Mouse (Mus musculus) midbrain, embryonic 16.5 days (tissue): ENCODE results near the gene Aadacl4. TPM values are rescaled to one million over a fixed set of nuclear protein-coding genes. Genes with fewer than 3 reads are reported as not detected.
"Not testable (repeated sequence)": the region's sequence is repeated elsewhere in the genome, so short reads cannot be mapped to it uniquely, and the experiment has no call there.

Source experiments
- ATAC-seq: fragments of 200-750 bp; cut with Nextera tagmentation; 2 replicates; pipeline ENCODE4 v1.8.0; 2017; ENCODE audit warnings: moderate TSS enrichment
- H3K27ac ChIP-seq: fragments of 300-500 bp; sonication (generic); 2 replicates; pipeline ENCODE4 v1.5.1; 2014; ENCODE audit warnings: mild to moderate bottlenecking, low read length, mixed read lengths
- H3K27me3 ChIP-seq: fragments of 300-500 bp; sonication (generic); 2 replicates; pipeline ENCODE4 v1.6.1; 2014; ENCODE audit warnings: low read depth, low read length, mixed read lengths; ENCODE audit not compliant: control insufficient read depth, insufficient read depth
- H3K36me3 ChIP-seq: fragments of 300-500 bp; sonication (generic); 2 replicates; pipeline ENCODE4 v1.6.1; 2014; ENCODE audit warnings: mild to moderate bottlenecking, low read length, moderate library complexity, mixed read lengths; ENCODE audit not compliant: control insufficient read depth, insufficient read depth
- H3K4me1 ChIP-seq: fragments of 300-500 bp; sonication (generic); 2 replicates; pipeline ENCODE4 v1.6.1; 2014; ENCODE audit warnings: mild to moderate bottlenecking, low read length, mixed read lengths; ENCODE audit not compliant: control insufficient read depth, insufficient read depth
- H3K4me2 ChIP-seq: fragments of 300-500 bp; sonication (generic); 2 replicates; pipeline ENCODE4 v1.6.1; 2014; ENCODE audit warnings: mild to moderate bottlenecking, low read length, mixed read lengths
- H3K4me3 ChIP-seq: fragments of 300-500 bp; sonication (generic); 2 replicates; pipeline ENCODE4 v1.5.1; 2014; ENCODE audit warnings: low read depth, mild to moderate bottlenecking, low read length, moderate library complexity, mixed read lengths
- H3K9ac ChIP-seq: fragments of 300-500 bp; sonication (generic); 2 replicates; pipeline ENCODE4 v1.6.1; 2014; ENCODE audit warnings: low read depth, low read length, mixed read lengths
- H3K9me3 ChIP-seq: fragments of 300-500 bp; sonication (generic); replicated peaks from 2 replicates; pipeline ENCODE4 v1.6.1; 2014; ENCODE audit warnings: mild to moderate bottlenecking, low read length, mixed read lengths; ENCODE audit not compliant: control insufficient read depth, poor library complexity, severe bottlenecking
- WGBS: fragments of 180-500 bp; shearing (Covaris S2); extraction: QIAGEN DNeasy Blood & Tissue Kit; methylation state at CpG from one replicate; pipeline ENCODE4 v1.1.7; 2014; 5-methylcytosine and 5-hydroxymethylcytosine counted together
- polyA plus RNA-seq: library from polyadenylated mRNA; unstranded; fragments of >200 nt; fragmentation: Nextera tagmentation; extraction: Ambion mirVana; gene quantifications from 2 replicates; pipeline ENCODE4 v1.2.1, GENCODE M21; 2015

The Aadacl4 gene
- polyA plus RNA-seq: not detected in 2 replicates

- Histone ChIP-seq H3K4me1 (no peaks in the 10 kb centered on the region), H3K27ac (no peak within 1 kb of the TSS), H3K4me3 (no peak within 1 kb of the TSS), H3K27me3 (no peaks in the 10 kb centered on the region), H3K36me3 (no peaks in the 10 kb centered on the region), H3K9me3 (peaks cover 35% of the 10 kb centered on the region), H3K9ac (no peak within 1 kb of the TSS), H3K4me2 (no peak within 1 kb of the TSS)
- whole genome bisulfite sequencing: 46% methylated on average over 1 of the region's 1 CpGs
- no peak for ATAC-seq
Measured at GRCm38 (mm10) chr4:144613407-144613806, at the start of gene Aadacl4. TSS of gene Aadacl4 (plus strand) at chr4:144613707.

GRCm38 (mm10) chr4:144565034-144565433 lies 48.5 kb upstream of the Aadacl4 start, which contains the start of gene Gm13124:
TSS of gene Gm13124 (minus strand) at chr4:144565134.
- Histone ChIP-seq H3K27me3 (no peaks in the 10 kb centered on the region), H3K9ac (no peak within 1 kb of the TSS), H3K4me2 (no peak within 1 kb of the TSS), H3K9me3 (peaks cover 35% of the 10 kb centered on the region), H3K4me1 (no peaks in the 10 kb centered on the region), H3K27ac (no peak within 1 kb of the TSS), H3K36me3 (no peaks in the 10 kb centered on the region), H3K4me3 (no peak within 1 kb of the TSS)
- 95% methylated on average over 1 of the region's 1 CpGs for WGBS
- ATAC-seq: no peak

GRCm38 (mm10) chr4:144567752-144568151 lies 45.8 kb upstream of the Aadacl4 start:
- H3K9ac ChIP-seq: no peak overlapping the region
- no peak for ATAC-seq
- peaks cover 28% of the 10 kb centered on the region for H3K9me3 ChIP-seq
- no peaks in the 10 kb centered on the region for H3K27me3 ChIP-seq
- no peaks in the 10 kb centered on the region for H3K36me3 ChIP-seq
- H3K4me1 ChIP-seq: no peaks in the 10 kb centered on the region
- no peak overlapping the region for H3K27ac ChIP-seq
- H3K4me2 ChIP-seq: no peak overlapping the region
- H3K4me3 ChIP-seq: no peak overlapping the region

- 85% methylated on average over 12 of the region's 16 CpGs for WGBS
- H3K27me3 ChIP-seq, H3K4me1 ChIP-seq, ATAC-seq, H3K27ac ChIP-seq, H3K36me3 ChIP-seq, H3K9ac ChIP-seq, H3K4me3 ChIP-seq, H3K4me2 ChIP-seq: not testable (repeated sequence)
- H3K9me3 ChIP-seq: peaks cover 22% of the 10 kb centered on the region
Measured at GRCm38 (mm10) chr4:144586207-144586606, 27.3 kb upstream of the Aadacl4 start.

- no peak for ATAC-seq
- Histone ChIP-seq H3K4me1 (no peaks in the 10 kb centered on the region), H3K9me3 (peaks cover 24% of the 10 kb centered on the region), H3K27ac (no peak overlapping the region), H3K36me3 (no peaks in the 10 kb centered on the region), H3K27me3 (no peaks in the 10 kb centered on the region), H3K4me2 (no peak overlapping the region), H3K9ac (no peak overlapping the region), H3K4me3 (no peak overlapping the region)
Measured at GRCm38 (mm10) chr4:144592790-144593189, 20.7 kb upstream of the Aadacl4 start.

GRCm38 (mm10) chr4:144614586-144614985 lies 1.1 kb downstream of the Aadacl4 start:
- Histone ChIP-seq H3K9ac (no peak overlapping the region), H3K4me2 (no peak overlapping the region), H3K36me3 (no peaks in the 10 kb centered on the region), H3K27ac (no peak overlapping the region), H3K27me3 (no peaks in the 10 kb centered on the region), H3K4me3 (no peak overlapping the region), H3K9me3 (peaks cover 41% of the 10 kb centered on the region), H3K4me1 (no peaks in the 10 kb centered on the region)
- no peak for ATAC-seq
- 59% methylated on average over 1 of the region's 1 CpGs for WGBS

- Histone ChIP-seq H3K9me3 (peaks cover 30% of the 10 kb centered on the region), H3K27ac (no peak overlapping the region), H3K4me3 (no peak overlapping the region), H3K4me2 (no peak overlapping the region), H3K36me3 (no peaks in the 10 kb centered on the region), H3K4me1 (no peaks in the 10 kb centered on the region), H3K27me3 (no peaks in the 10 kb centered on the region), H3K9ac (no peak overlapping the region)
- ATAC-seq: no peak
Measured at GRCm38 (mm10) chr4:144638263-144638662, 24.8 kb downstream of the Aadacl4 start.

Other genes starting within 250 kb of the Aadacl4 start
- gene Pramef20, start 235.8 kb upstream of the Aadacl4 start, polyA plus RNA-seq: not detected in 2 replicates
- gene Pramef12, start 205.2 kb upstream of the Aadacl4 start, polyA plus RNA-seq: not detected in 2 replicates
- gene 1700012P22Rik, start 174.9 kb upstream of the Aadacl4 start, polyA plus RNA-seq: 0.38 TPM in 1 of 2 replicates, not detected in the other
- not detected in 2 replicates for gene Gm9944, start 160.4 kb upstream of the Aadacl4 start, polyA plus RNA-seq
- not detected in 2 replicates for gene Aadacl3, start 150.0 kb upstream of the Aadacl4 start, polyA plus RNA-seq
- not detected in 2 replicates for gene 9430007A20Rik, start 93.9 kb upstream of the Aadacl4 start, polyA plus RNA-seq
- not detected in 2 replicates for gene Gm13124, start 48.6 kb upstream of the Aadacl4 start, polyA plus RNA-seq
- not detected in 2 replicates for gene Gm436, start 72.7 kb downstream of the Aadacl4 start, polyA plus RNA-seq
- gene Gm13178, start 107.7 kb downstream of the Aadacl4 start, polyA plus RNA-seq: not detected in 2 replicates
- gene Gm438, start 172.9 kb downstream of the Aadacl4 start, polyA plus RNA-seq: not detected in 2 replicates